Mouse (Mus musculus) erythroblast, embryonic 14.5 days (primary cell): ENCODE data around the gene Fbxo31.

Experiments
- GATA1 ChIP-seq: IDR thresholded peaks from 2 replicates; pipeline ENCODE4 v1.6.1; 2012; ENCODE audit warnings: low read length, inconsistent platforms, mixed read lengths
- TAL1 ChIP-seq: IDR thresholded peaks from 3 replicates; pipeline ENCODE4 v1.6.1; 2012; ENCODE audit warnings: low read length, inconsistent platforms, mixed read lengths

GRCm38 (mm10) chr8:121575661-121576060 is 2.9 kb downstream of the Fbxo31 start:
- no peak for TF ChIP-seq GATA1
- TF ChIP-seq TAL1 = no peak
